Mouse (Mus musculus) forebrain, embryonic 11.5 days (tissue): Measurements from ENCODE around the gene Pou1f1. TPM values are rescaled to one million over a fixed set of nuclear protein-coding genes. Genes with fewer than 3 reads are reported as not detected.

Experiments
- ATAC-seq: fragments of 200-750 bp; cut with Nextera tagmentation; replicated peaks from 2 replicates; pipeline ENCODE4 v1.8.0; 2017; ENCODE audit warnings: moderate TSS enrichment; ENCODE audit not compliant: low FRiP score
- DNase-seq: peaks from one replicate; pipeline ENCODE4 v3.0.0-alpha.2; 2017; ENCODE audit warnings: low spot score
- H3K27ac ChIP-seq: fragments of 300-500 bp; sonication (generic); 2 replicates; pipeline ENCODE4 v1.5.1; 2014; ENCODE audit warnings: low read depth, low read length
- H3K27me3 ChIP-seq: fragments of 300-500 bp; sonication (generic); 2 replicates; pipeline ENCODE4 v1.6.1; 2014; ENCODE audit warnings: mild to moderate bottlenecking, low read length, mixed read lengths; ENCODE audit not compliant: control insufficient read depth, insufficient read depth
- H3K36me3 ChIP-seq: fragments of 300-500 bp; sonication (generic); 2 replicates; pipeline ENCODE4 v1.6.1; 2014; ENCODE audit warnings: mild to moderate bottlenecking, low read length, moderate library complexity, mixed read lengths; ENCODE audit not compliant: control insufficient read depth, insufficient read depth
- H3K4me1 ChIP-seq: fragments of 300-500 bp; sonication (generic); replicated peaks from 2 replicates; pipeline ENCODE4 v1.6.1; 2014; ENCODE audit warnings: low read length, mixed read lengths; ENCODE audit not compliant: control insufficient read depth, insufficient read depth
- H3K4me2 ChIP-seq: fragments of 300-500 bp; sonication (generic); 2 replicates; pipeline ENCODE4 v1.6.1; 2014; ENCODE audit warnings: low read depth, mild to moderate bottlenecking, low read length, moderate library complexity, mixed read lengths; ENCODE audit not compliant: severe bottlenecking
- H3K4me3 ChIP-seq: fragments of 300-500 bp; sonication (generic); 2 replicates; pipeline ENCODE4 v1.5.1; 2014; ENCODE audit warnings: low read depth, low read length
- H3K9ac ChIP-seq: fragments of 300-500 bp; sonication (generic); 2 replicates; pipeline ENCODE4 v1.6.1; 2014; ENCODE audit warnings: low read length
- H3K9me3 ChIP-seq: fragments of 300-500 bp; sonication (generic); 2 replicates; pipeline ENCODE4 v1.6.1; 2016; ENCODE audit warnings: low read length, mixed read lengths; ENCODE audit not compliant: control insufficient read depth
- WGBS: fragments of 180-500 bp; shearing (Covaris S2); extraction: QIAGEN DNeasy Blood & Tissue Kit; methylation state at CpG from one replicate; pipeline ENCODE4 v1.1.7; 2014; 5-methylcytosine and 5-hydroxymethylcytosine counted together
- polyA plus RNA-seq: library from polyadenylated mRNA; unstranded; fragments of >200 nt; fragmentation: Nextera tagmentation; extraction: Ambion mirVana; gene quantifications from 2 replicates; pipeline ENCODE4 v1.2.1, GENCODE M21; 2014

The Pou1f1 gene
- polyA plus RNA-seq, 1 experiment from 2014 or later = not detected

GRCm38 (mm10) chr16:65560996-65561962 lies 41.0 kb downstream of the Pou1f1 start:
- H3K27me3 ChIP-seq = no peaks in the 10 kb centered on the region
- no peak overlapping the region for H3K27ac ChIP-seq
- H3K9me3 ChIP-seq = no peaks in the 10 kb centered on the region
- no peaks in the 10 kb centered on the region for H3K36me3 ChIP-seq
- DNase-seq (no peak), ATAC-seq (0 out of 2 replicates have a peak, but pooled peaks have one; percentile 28)
- 15% methylated on average over 8 of the region's 8 CpGs for WGBS
- H3K4me1 ChIP-seq = peaks cover 5% of the 10 kb centered on the region; the same call in 1 of the 2 replicates
- peak overlapping the region; percentile 81 for H3K4me2 ChIP-seq
- peak overlapping the region; percentile 84 for H3K9ac ChIP-seq
- peak overlapping the region; percentile 90 for H3K4me3 ChIP-seq

- no peak within 1 kb of the TSS for H3K27ac ChIP-seq
- under 1% methylated on average over 69 of the region's 69 CpGs for WGBS
Observed at GRCm38 (mm10) chr16:65561963-65562863, 41.9 kb downstream of the Pou1f1 start, which contains the start of gene Chmp2b. Chmp2b (minus strand) TSS chr16:65562726.

GRCm38 (mm10) chr16:65562864-65563206 lies 42.5 kb downstream of the Pou1f1 start:
- peak; percentile 77; the same call in 1 of the 2 replicates for ATAC-seq

More at GRCm38 (mm10) chr16:65561963-65562863, 41.9 kb downstream of the Pou1f1 start, which contains the start of gene Chmp2b:
- ATAC-seq = peak; percentile 94
- H3K36me3 ChIP-seq = no peaks in the 10 kb centered on the region
- H3K4me2 ChIP-seq = peak within 1 kb of the TSS; percentile 81
- peak; percentile 86 for DNase-seq
- H3K27me3 ChIP-seq = no peaks in the 10 kb centered on the region
- H3K4me1 ChIP-seq = peaks cover 5% of the 10 kb centered on the region; the same call in 1 of the 2 replicates
- peak within 1 kb of the TSS; percentile 90 for H3K4me3 ChIP-seq
- peak within 1 kb of the TSS; percentile 84 for H3K9ac ChIP-seq
- no peaks in the 10 kb centered on the region for H3K9me3 ChIP-seq

DNA sequence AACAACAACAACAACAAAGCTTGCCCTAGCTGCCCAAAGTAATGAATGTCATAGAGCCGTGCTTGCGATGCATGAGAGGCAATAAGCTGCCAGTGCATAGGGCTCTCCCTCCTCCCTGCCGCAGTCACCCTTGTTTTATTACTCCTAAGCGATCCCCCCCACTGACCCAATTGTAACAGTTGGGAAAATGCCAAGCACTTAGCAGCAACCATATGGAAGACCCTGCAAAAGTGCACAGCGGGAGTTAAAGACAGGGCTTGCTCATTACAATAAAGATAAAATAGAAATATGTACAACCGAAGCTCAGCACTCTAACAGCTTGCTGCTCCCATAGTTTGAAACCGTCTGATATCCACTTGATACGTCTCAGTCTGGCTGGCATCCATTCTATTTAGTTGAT lies 44.0 kb downstream of the Pou1f1 start:
- ATAC-seq = no peak
- Histone ChIP-seq H3K4me1 (peaks cover 5% of the 10 kb centered on the region; the same call in 1 of the 2 replicates), H3K4me2 (no peak overlapping the region), H3K36me3 (no peaks in the 10 kb centered on the region), H3K27me3 (no peaks in the 10 kb centered on the region), H3K9ac (no peak overlapping the region), H3K4me3 (no peak overlapping the region), H3K27ac (no peak overlapping the region), H3K9me3 (no peaks in the 10 kb centered on the region)
- DNase-seq = no peak
- WGBS = 84% methylated on average over 8 of the region's 8 CpGs

More at GRCm38 (mm10) chr16:65562864-65563206, 42.5 kb downstream of the Pou1f1 start:
- no peak overlapping the region for H3K27ac ChIP-seq
- H3K9ac ChIP-seq = peak overlapping the region; percentile 84
- H3K9me3 ChIP-seq = no peaks in the 10 kb centered on the region
- H3K4me1 ChIP-seq = peaks cover 5% of the 10 kb centered on the region; the same call in 1 of the 2 replicates
- 0% methylated on average over 10 of the region's 10 CpGs for WGBS
- DNase-seq = no peak
- H3K27me3 ChIP-seq = no peaks in the 10 kb centered on the region
- no peaks in the 10 kb centered on the region for H3K36me3 ChIP-seq
- peak overlapping the region; percentile 90 for H3K4me3 ChIP-seq
- peak overlapping the region; percentile 81 for H3K4me2 ChIP-seq

GRCm38 (mm10) chr16:65564951-65565350 lies 44.6 kb downstream of the Pou1f1 start:
- Histone ChIP-seq H3K4me1 (peaks cover 5% of the 10 kb centered on the region; the same call in 1 of the 2 replicates), H3K36me3 (no peaks in the 10 kb centered on the region), H3K27ac (no peak overlapping the region), H3K27me3 (no peaks in the 10 kb centered on the region), H3K9me3 (no peaks in the 10 kb centered on the region), H3K4me3 (no peak overlapping the region), H3K9ac (no peak overlapping the region), H3K4me2 (no peak overlapping the region)
- 98% methylated on average over 1 of the region's 1 CpGs for WGBS
- DNase-seq (no peak), ATAC-seq (no peak)

GRCm38 (mm10) chr16:65568853-65569252 lies 48.5 kb downstream of the Pou1f1 start:
- Histone ChIP-seq H3K9me3 (no peaks in the 10 kb centered on the region), H3K27ac (no peak overlapping the region), H3K4me1 (no peaks in the 10 kb centered on the region), H3K36me3 (no peaks in the 10 kb centered on the region), H3K9ac (no peak overlapping the region), H3K4me3 (no peak overlapping the region), H3K4me2 (no peak overlapping the region), H3K27me3 (no peaks in the 10 kb centered on the region)
- DNase-seq (no peak), ATAC-seq (no peak)
- 80% methylated on average over 4 of the region's 4 CpGs for WGBS

- H3K4me3 ChIP-seq = no peak overlapping the region
- 52% methylated on average over 6 of the region's 6 CpGs for WGBS
- no peaks in the 10 kb centered on the region for H3K4me1 ChIP-seq
- no peak overlapping the region for H3K9ac ChIP-seq
- H3K27me3 ChIP-seq = no peaks in the 10 kb centered on the region
- ATAC-seq = no peak
- DNase-seq = no peak
- H3K36me3 ChIP-seq = no peaks in the 10 kb centered on the region
- no peak overlapping the region for H3K4me2 ChIP-seq
- no peaks in the 10 kb centered on the region for H3K9me3 ChIP-seq
- H3K27ac ChIP-seq = no peak overlapping the region
Observed at GRCm38 (mm10) chr16:65577298-65578029, 57.2 kb downstream of the Pou1f1 start.
